Mouse (Mus musculus): ENCODE data around the gene Nrxn2.
A peak's percentile ranks its signal among the peaks of the same experiment; 100 is the strongest.

DNA sequence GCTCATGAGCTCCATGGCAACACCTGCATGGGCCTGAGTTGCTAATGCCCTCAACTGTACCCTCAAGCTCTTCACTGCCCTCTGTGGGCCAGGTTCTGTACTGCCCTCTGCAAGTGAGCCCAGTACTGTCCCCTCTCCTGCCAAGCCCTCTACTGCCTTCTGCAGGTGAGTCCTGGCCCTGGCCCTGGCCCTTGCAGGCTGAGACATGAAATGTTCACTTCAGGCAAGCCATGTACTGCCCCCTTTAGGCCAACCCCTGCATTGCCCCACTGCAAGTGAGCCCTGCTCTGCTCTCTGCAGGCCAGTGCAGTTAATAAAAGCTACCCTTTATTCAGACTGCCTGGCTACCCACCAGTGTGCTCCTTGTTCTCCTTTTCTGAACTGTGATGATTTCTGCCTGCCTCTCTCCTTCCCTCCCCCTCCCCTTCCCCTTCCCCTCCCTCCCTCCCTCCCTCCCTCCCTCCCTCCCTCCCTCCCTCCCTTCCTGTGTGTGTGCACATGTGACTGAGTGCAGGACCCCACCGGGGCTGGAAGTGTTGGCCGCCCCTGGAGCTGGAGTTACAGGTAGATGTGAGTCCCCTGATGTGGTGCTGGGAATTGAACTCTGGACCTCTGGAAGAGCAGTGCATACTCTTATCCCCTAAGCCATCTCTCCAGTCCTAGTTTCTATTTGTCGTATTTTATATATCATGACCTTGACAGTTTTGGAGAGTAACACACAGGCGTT, 133.9 kb downstream of the Nrxn2 start:
- TF ChIP-seq CTCF (IDR thresholded peaks at IDR 0.05; ENCODE audit: insufficient read depth, low read length) (peak; percentile 66), POLR2A (IDR thresholded peaks at IDR 0.05; ENCODE audit: borderline replicate concordance, extremely low read depth, low read depth, low read length) (no peak)

Measured in lung, adult 2 months (tissue).